Mouse (Mus musculus) ES-Bruce4 (cell line): ENCODE measurements around the gene Cul7.

Experiments
- CTCF ChIP-seq: IDR thresholded peaks from one replicate; pipeline ENCODE4 v1.8.1; 2011; ENCODE audit warnings: low read depth, low read length
- EP300 ChIP-seq: IDR thresholded peaks from 2 replicates; pipeline ENCODE4 v1.6.1; 2011; ENCODE audit warnings: low read depth, low read length; ENCODE audit not compliant: insufficient read depth

GRCm38 (mm10) chr17:46710959-46711597 is 60.9 kb downstream of the Cul7 start, which contains the start of gene Pex6:
- TF ChIP-seq CTCF (no peak), EP300 (no peak)
